Mouse (Mus musculus) ES-E14 (cell line): ENCODE measurements around the gene Sirt2.

Source experiments
- CHD2 ChIP-seq: IDR thresholded peaks from 2 replicates; pipeline ENCODE4 v1.6.1; 2014; ENCODE audit warnings: mild to moderate bottlenecking, low read depth, low read length, inconsistent platforms
- ZNF384 ChIP-seq: IDR thresholded peaks from 2 replicates; pipeline ENCODE4 v1.6.1; 2012; ENCODE audit warnings: low read depth, low read length, inconsistent platforms

DNA sequence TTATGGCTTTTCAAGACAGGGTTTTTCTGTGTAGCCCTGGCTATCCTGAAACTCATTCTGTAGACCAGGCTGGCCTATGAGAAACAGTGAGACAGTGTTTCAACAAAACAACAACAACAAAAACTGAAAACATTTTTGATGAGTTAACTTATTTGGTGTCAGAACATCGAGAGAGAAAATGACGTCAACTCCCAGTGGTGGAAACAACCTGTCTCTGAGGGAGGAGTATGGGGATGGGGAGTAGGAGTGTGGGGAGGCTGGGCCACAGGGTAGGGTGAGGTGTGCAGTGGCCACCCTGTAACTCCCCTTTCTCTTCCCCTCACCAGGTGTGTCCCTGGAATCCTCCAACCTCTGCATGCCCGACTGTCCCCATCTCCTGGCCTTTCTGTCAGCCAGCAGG lies 28.0 kb downstream of the Sirt2 start:
- TF ChIP-seq ZNF384 (no peak), CHD2 (no peak)
